Mouse (Mus musculus) intestine, embryonic 15.5 days (tissue): ENCODE measurements around the gene Ppp2r5a. TPM values are rescaled to one million over a fixed set of nuclear protein-coding genes. Genes with fewer than 3 reads are reported as not detected.

ENCODE experiments used
- ATAC-seq: fragments of 200-750 bp; cut with Nextera tagmentation; 2 replicates; pipeline ENCODE4 v1.8.0; 2017; ENCODE audit warnings: moderate TSS enrichment, moderate library complexity
- H3K27ac ChIP-seq: fragments of 300-500 bp; sonication (generic); 2 replicates; pipeline ENCODE4 v1.5.1; 2015; ENCODE audit warnings: mild to moderate bottlenecking, inconsistent platforms
- H3K27me3 ChIP-seq: fragments of 300-500 bp; sonication (generic); replicated peaks from 2 replicates; pipeline ENCODE4 v1.6.1; 2015; ENCODE audit warnings: inconsistent platforms
- H3K36me3 ChIP-seq: fragments of 300-500 bp; sonication (generic); 2 replicates; pipeline ENCODE4 v1.6.1; 2015; ENCODE audit warnings: inconsistent platforms
- H3K4me1 ChIP-seq: fragments of 300-500 bp; sonication (generic); replicated peaks from 2 replicates; pipeline ENCODE4 v1.6.1; 2015; ENCODE audit warnings: inconsistent platforms
- H3K4me2 ChIP-seq: fragments of 300-500 bp; sonication (generic); replicated peaks from 2 replicates; pipeline ENCODE4 v1.6.1; 2015; ENCODE audit warnings: mild to moderate bottlenecking, inconsistent platforms
- H3K4me3 ChIP-seq: fragments of 300-500 bp; sonication (generic); replicated peaks from 2 replicates; pipeline ENCODE4 v1.5.1; 2015; ENCODE audit warnings: inconsistent platforms
- H3K9ac ChIP-seq: fragments of 300-500 bp; sonication (generic); 2 replicates; pipeline ENCODE4 v1.6.1; 2015; ENCODE audit warnings: inconsistent platforms
- H3K9me3 ChIP-seq: fragments of 300-500 bp; sonication (generic); 2 replicates; pipeline ENCODE4 v1.6.1; 2016; ENCODE audit warnings: inconsistent platforms
- WGBS: fragments of 180-500 bp; shearing (Covaris S2); methylation state at CpG from one replicate; pipeline ENCODE4 v1.1.7; 2015; 5-methylcytosine and 5-hydroxymethylcytosine counted together
- polyA plus RNA-seq: library from polyadenylated mRNA; unstranded; fragments of >200 nt; fragmentation: Nextera tagmentation; extraction: Ambion mirVana; gene quantifications from 2 replicates; pipeline ENCODE4 v1.2.1, GENCODE M21; 2015

Ppp2r5a gene
- polyA plus RNA-seq, 1 experiment from 2014 or later: 23.7 TPM

GRCm38 (mm10) chr1:191364477-191364876 lies 38.6 kb downstream of the Ppp2r5a start:
- H3K36me3 ChIP-seq: peaks cover 7% of the 10 kb centered on the region; the same call in 1 of the 2 replicates
- H3K9me3 ChIP-seq: no peaks in the 10 kb centered on the region
- no peak overlapping the region for H3K4me2 ChIP-seq
- H3K4me3 ChIP-seq: no peak overlapping the region
- no peak overlapping the region for H3K9ac ChIP-seq
- H3K4me1 ChIP-seq: no peaks in the 10 kb centered on the region
- 80% methylated on average over 4 of the region's 4 CpGs for WGBS
- no peaks in the 10 kb centered on the region for H3K27me3 ChIP-seq
- ATAC-seq: no peak; the same call in 1 of the 2 replicates
- no peak overlapping the region for H3K27ac ChIP-seq

GRCm38 (mm10) chr1:191362412-191362811 lies 40.7 kb downstream of the Ppp2r5a start:
- H3K4me1 ChIP-seq: no peaks in the 10 kb centered on the region

GRCm38 (mm10) chr1:191359478-191359877 lies 43.6 kb downstream of the Ppp2r5a start:
- ATAC-seq: no peak
- Histone ChIP-seq H3K9me3 (no peaks in the 10 kb centered on the region), H3K9ac (no peak overlapping the region), H3K4me1 (no peaks in the 10 kb centered on the region), H3K27ac (no peak overlapping the region), H3K36me3 (peaks cover 25% of the 10 kb centered on the region), H3K4me3 (no peak overlapping the region), H3K4me2 (no peak overlapping the region), H3K27me3 (no peaks in the 10 kb centered on the region)
- WGBS: 87% methylated on average over 7 of the region's 7 CpGs

More at GRCm38 (mm10) chr1:191362412-191362811, 40.7 kb downstream of the Ppp2r5a start:
- H3K36me3 ChIP-seq: peaks cover 10% of the 10 kb centered on the region; the same call in 1 of the 2 replicates
- ATAC-seq: no peak
- no peaks in the 10 kb centered on the region for H3K9me3 ChIP-seq
- no peaks in the 10 kb centered on the region for H3K27me3 ChIP-seq
- no peak overlapping the region for H3K27ac ChIP-seq
- WGBS: 91% methylated on average over 6 of the region's 6 CpGs
- H3K4me3 ChIP-seq: no peak overlapping the region
- no peak overlapping the region for H3K4me2 ChIP-seq
- H3K9ac ChIP-seq: no peak overlapping the region

GRCm38 (mm10) chr1:191356936-191357335 lies 46.1 kb downstream of the Ppp2r5a start:
- Histone ChIP-seq H3K36me3 (peaks cover 31% of the 10 kb centered on the region), H3K9me3 (no peaks in the 10 kb centered on the region)
- WGBS: 75% methylated on average over 1 of the region's 1 CpGs

GRCm38 (mm10) chr1:191353836-191354235 lies 49.2 kb downstream of the Ppp2r5a start:
- Histone ChIP-seq H3K9me3 (no peaks in the 10 kb centered on the region), H3K4me3 (no peak overlapping the region), H3K27me3 (no peaks in the 10 kb centered on the region), H3K36me3 (peaks cover 30% of the 10 kb centered on the region), H3K9ac (no peak overlapping the region), H3K4me1 (peaks cover 4% of the 10 kb centered on the region; the same call in 1 of the 2 replicates), H3K4me2 (no peak overlapping the region), H3K27ac (no peak overlapping the region)
- 92% methylated on average over 4 of the region's 4 CpGs for WGBS
- no peak for ATAC-seq

More at GRCm38 (mm10) chr1:191356936-191357335, 46.1 kb downstream of the Ppp2r5a start:
- Histone ChIP-seq H3K4me3 (no peak overlapping the region), H3K27ac (no peak overlapping the region), H3K27me3 (no peaks in the 10 kb centered on the region), H3K4me1 (no peaks in the 10 kb centered on the region), H3K4me2 (no peak overlapping the region), H3K9ac (no peak overlapping the region)
- ATAC-seq: no peak

- Histone ChIP-seq H3K9me3 (no peaks in the 10 kb centered on the region), H3K4me1 (peaks cover 4% of the 10 kb centered on the region; the same call in 1 of the 2 replicates), H3K36me3 (peaks cover 31% of the 10 kb centered on the region), H3K4me3 (no peak overlapping the region), H3K27me3 (no peaks in the 10 kb centered on the region), H3K4me2 (no peak overlapping the region), H3K27ac (0 out of 2 replicates have a peak overlapping the region, but pooled peaks have one; percentile 18), H3K9ac (no peak overlapping the region)
- peak; percentile 69 for ATAC-seq
- 57% methylated on average over 14 of the region's 14 CpGs for WGBS
These were observed 50.1 kb downstream of the Ppp2r5a start for GRCm38 (mm10) chr1:191352786-191353488.

- 93% methylated on average over 5 of the region's 5 CpGs for WGBS
- Histone ChIP-seq H3K4me3 (no peak overlapping the region), H3K4me2 (no peak overlapping the region), H3K27me3 (no peaks in the 10 kb centered on the region), H3K9me3 (no peaks in the 10 kb centered on the region), H3K4me1 (peaks cover 4% of the 10 kb centered on the region; the same call in 1 of the 2 replicates), H3K27ac (no peak overlapping the region), H3K9ac (no peak overlapping the region), H3K36me3 (peaks cover 34% of the 10 kb centered on the region)
- no peak for ATAC-seq
These were observed 52.7 kb downstream of the Ppp2r5a start for GRCm38 (mm10) chr1:191350355-191350754.

GRCm38 (mm10) chr1:191349486-191350037 lies 53.5 kb downstream of the Ppp2r5a start:
- no peak for ATAC-seq
- H3K27me3 ChIP-seq: no peaks in the 10 kb centered on the region
- peaks cover 4% of the 10 kb centered on the region; the same call in 1 of the 2 replicates for H3K4me1 ChIP-seq
- 0 out of 2 replicates have a peak overlapping the region, but pooled peaks have one; percentile 4 for H3K27ac ChIP-seq
- no peaks in the 10 kb centered on the region for H3K9me3 ChIP-seq
- H3K36me3 ChIP-seq: peaks cover 28% of the 10 kb centered on the region
- H3K9ac ChIP-seq: no peak overlapping the region
- H3K4me2 ChIP-seq: no peak overlapping the region
- no peak overlapping the region for H3K4me3 ChIP-seq
- WGBS: 78% methylated on average over 23 of the region's 23 CpGs

- WGBS: 33% methylated on average over 5 of the region's 5 CpGs
- no peak overlapping the region for H3K4me2 ChIP-seq
- no peak overlapping the region for H3K4me3 ChIP-seq
- peaks cover 4% of the 10 kb centered on the region; the same call in 1 of the 2 replicates for H3K4me1 ChIP-seq
- H3K27me3 ChIP-seq: no peaks in the 10 kb centered on the region
- H3K9ac ChIP-seq: no peak overlapping the region
- H3K27ac ChIP-seq: peak overlapping the region; percentile 4; the same call in 1 of the 2 replicates
- no peak for ATAC-seq
- no peaks in the 10 kb centered on the region for H3K9me3 ChIP-seq
- peaks cover 26% of the 10 kb centered on the region for H3K36me3 ChIP-seq
These were observed 54.1 kb downstream of the Ppp2r5a start for GRCm38 (mm10) chr1:191348996-191349395.

GRCm38 (mm10) chr1:191348592-191348991 lies 54.5 kb downstream of the Ppp2r5a start:
- peaks cover 22% of the 10 kb centered on the region for H3K36me3 ChIP-seq
- peaks cover 4% of the 10 kb centered on the region; the same call in 1 of the 2 replicates for H3K4me1 ChIP-seq

GRCm38 (mm10) chr1:191347602-191348001 lies 55.5 kb downstream of the Ppp2r5a start:
- Histone ChIP-seq H3K9ac (no peak overlapping the region), H3K4me2 (no peak overlapping the region)

More at GRCm38 (mm10) chr1:191348592-191348991, 54.5 kb downstream of the Ppp2r5a start:
- Histone ChIP-seq H3K9me3 (no peaks in the 10 kb centered on the region), H3K9ac (no peak overlapping the region), H3K4me2 (no peak overlapping the region), H3K27me3 (no peaks in the 10 kb centered on the region), H3K27ac (no peak overlapping the region), H3K4me3 (no peak overlapping the region)
- 81% methylated on average over 2 of the region's 2 CpGs for WGBS
- ATAC-seq: no peak

GRCm38 (mm10) chr1:191340530-191340929 lies 62.5 kb downstream of the Ppp2r5a start:
- WGBS: 93% methylated on average over 4 of the region's 4 CpGs
- no peaks in the 10 kb centered on the region for H3K4me1 ChIP-seq
- H3K36me3 ChIP-seq: peaks cover 32% of the 10 kb centered on the region

More at GRCm38 (mm10) chr1:191347602-191348001, 55.5 kb downstream of the Ppp2r5a start:
- H3K4me3 ChIP-seq: no peak overlapping the region
- H3K9me3 ChIP-seq: no peaks in the 10 kb centered on the region
- H3K27ac ChIP-seq: no peak overlapping the region
- 91% methylated on average over 8 of the region's 8 CpGs for WGBS
- H3K4me1 ChIP-seq: peaks cover 4% of the 10 kb centered on the region; the same call in 1 of the 2 replicates
- ATAC-seq: no peak
- no peaks in the 10 kb centered on the region for H3K27me3 ChIP-seq
- H3K36me3 ChIP-seq: peaks cover 22% of the 10 kb centered on the region

More at GRCm38 (mm10) chr1:191340530-191340929, 62.5 kb downstream of the Ppp2r5a start:
- ATAC-seq: no peak
- no peak overlapping the region for H3K4me2 ChIP-seq
- H3K27me3 ChIP-seq: no peaks in the 10 kb centered on the region
- H3K4me3 ChIP-seq: no peak overlapping the region
- H3K9me3 ChIP-seq: no peaks in the 10 kb centered on the region
- no peak overlapping the region for H3K9ac ChIP-seq
- no peak overlapping the region for H3K27ac ChIP-seq
